Mouse (Mus musculus): ENCODE results near the gene Gla.

GRCm38 (mm10) chrX:134628200-134628599 is 27.3 kb upstream of the Gla start:
- TF ChIP-seq POLR2A (IDR thresholded peaks at IDR 0.05; ENCODE audit: insufficient read length, low read depth) (no peak), USF1 (IDR thresholded peaks at IDR 0.05; ENCODE audit: low read depth) (no peak), POLR2AphosphoS2 (IDR thresholded peaks at IDR 0.05; ENCODE audit: insufficient read length, low read depth) (no peak), MYOG (IDR thresholded peaks at IDR 0.05; ENCODE audit: control insufficient read depth in 1 of 3, insufficient read depth in 1 of 3, insufficient read length in 2 of 3, low read depth in 2 of 3) (no peak), E2F4 (IDR thresholded peaks at IDR 0.05; ENCODE audit: insufficient read depth) (no peak), MAX (IDR thresholded peaks at IDR 0.05; ENCODE audit: low read depth) (no peak), SRF (IDR thresholded peaks at IDR 0.05; ENCODE audit: control insufficient read depth, insufficient read length, low read depth) (no peak), TCF3 (IDR thresholded peaks at IDR 0.05; ENCODE audit: insufficient read length, low read depth) (no peak), CEBPB (IDR thresholded peaks at IDR 0.05; ENCODE audit: insufficient read depth, poor library complexity, severe bottlenecking) (no peak), TCF12 (IDR thresholded peaks at IDR 0.05; ENCODE audit: insufficient read depth, poor library complexity, severe bottlenecking) (no peak), MYOD1 (IDR thresholded peaks at IDR 0.05; ENCODE audit: control insufficient read depth in 1 of 3, insufficient read length in 2 of 3, low read depth in 2 of 3) (no peak), REST (IDR thresholded peaks at IDR 0.05; ENCODE audit: insufficient read depth, insufficient read length) (no peak)

All from myocyte (in vitro differentiated cells).